Mouse (Mus musculus) cerebellum, postnatal 10 days (tissue): ENCODE results near the gene Cdkal1.

Source experiments
- DNase-seq, 2 experiments: peaks; one replicate each; pipeline ENCODE4 v3.0.0; 2021; ENCODE audit warnings: mixed read lengths in 2 of 2

Gene Cdkal1

DNA sequence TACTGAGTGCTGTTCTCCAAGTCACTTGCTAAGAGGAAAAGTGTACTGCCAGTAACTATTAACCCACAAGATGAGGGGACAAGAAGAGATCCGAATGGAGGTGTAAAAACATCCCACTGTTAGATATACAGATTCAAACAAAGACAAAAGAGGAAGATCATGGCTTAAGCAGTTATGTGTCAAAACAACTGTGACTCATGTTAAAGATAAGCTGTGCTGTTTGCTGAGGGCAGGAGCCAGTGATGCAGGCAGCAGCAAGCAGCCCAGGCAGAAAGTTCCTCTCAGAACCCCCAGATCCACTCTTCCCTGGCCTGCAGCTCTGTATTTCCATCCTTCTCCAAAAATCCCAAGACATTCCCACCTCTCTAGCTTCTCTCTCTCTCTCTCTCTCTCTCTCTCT lies 230.5 kb downstream of the Cdkal1 start:
- no peak for DNase-seq

GRCm38 (mm10) chr13:29623636-29624239 lies 231.7 kb downstream of the Cdkal1 start:
- no peak for DNase-seq

DNA sequence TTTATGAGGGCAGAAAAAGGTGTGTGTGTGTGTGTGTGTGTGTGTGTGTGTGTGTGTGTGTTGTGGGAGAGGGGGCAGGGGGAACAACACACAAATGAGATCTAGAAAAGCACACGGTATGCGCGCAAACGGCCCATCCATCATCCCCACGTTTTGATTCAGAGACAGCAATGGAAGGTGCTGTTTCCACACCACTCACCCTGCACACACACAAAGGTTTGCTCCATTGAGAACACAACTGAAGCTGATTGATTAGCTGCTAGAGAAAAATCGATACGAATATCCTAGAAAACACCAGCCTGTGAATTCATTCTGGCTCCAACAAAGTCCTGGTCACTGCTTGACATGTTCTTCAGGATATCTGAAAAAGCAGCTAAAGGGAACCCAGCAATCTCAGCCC lies 233.6 kb downstream of the Cdkal1 start:
- no peak for DNase-seq

DNA sequence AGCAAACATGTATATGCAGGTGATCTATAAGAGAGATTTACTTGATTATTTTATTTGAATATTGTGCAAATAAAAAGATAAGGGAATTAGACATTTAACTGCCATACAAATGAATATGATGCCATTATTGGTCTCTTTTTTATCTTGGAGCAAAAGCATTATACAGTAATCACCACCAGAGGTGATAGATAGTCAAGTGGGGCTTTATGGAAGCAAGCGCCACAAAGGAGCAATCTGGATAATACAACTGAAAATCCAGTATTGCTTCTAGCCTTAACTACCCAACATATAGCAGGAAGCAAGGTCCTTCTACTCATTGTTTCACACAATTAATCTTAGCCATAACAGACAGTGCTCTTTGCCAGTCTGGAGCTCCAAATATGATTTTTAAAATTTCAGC lies 234.1 kb downstream of the Cdkal1 start:
- DNase-seq, result no peak

DNA sequence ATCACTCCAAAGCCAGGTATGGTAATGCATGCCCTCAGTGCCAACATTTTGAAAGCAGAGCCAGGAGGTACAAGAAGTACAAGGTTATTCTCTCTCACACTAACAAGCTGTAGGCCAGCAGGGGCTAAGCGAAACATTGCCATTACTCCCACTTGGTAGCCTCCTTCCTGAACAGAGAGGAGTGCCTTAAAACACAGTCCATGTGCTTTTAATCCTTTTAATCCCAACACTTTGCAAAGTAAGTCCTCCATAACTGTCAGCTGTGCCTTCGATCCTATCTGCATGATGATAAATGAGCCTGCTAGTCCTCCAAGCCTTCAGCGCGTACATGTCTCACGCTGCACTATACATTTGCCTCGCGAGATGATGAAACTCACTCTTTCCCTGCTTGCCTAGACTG lies 234.6 kb downstream of the Cdkal1 start:
- DNase-seq, result no peak

DNA sequence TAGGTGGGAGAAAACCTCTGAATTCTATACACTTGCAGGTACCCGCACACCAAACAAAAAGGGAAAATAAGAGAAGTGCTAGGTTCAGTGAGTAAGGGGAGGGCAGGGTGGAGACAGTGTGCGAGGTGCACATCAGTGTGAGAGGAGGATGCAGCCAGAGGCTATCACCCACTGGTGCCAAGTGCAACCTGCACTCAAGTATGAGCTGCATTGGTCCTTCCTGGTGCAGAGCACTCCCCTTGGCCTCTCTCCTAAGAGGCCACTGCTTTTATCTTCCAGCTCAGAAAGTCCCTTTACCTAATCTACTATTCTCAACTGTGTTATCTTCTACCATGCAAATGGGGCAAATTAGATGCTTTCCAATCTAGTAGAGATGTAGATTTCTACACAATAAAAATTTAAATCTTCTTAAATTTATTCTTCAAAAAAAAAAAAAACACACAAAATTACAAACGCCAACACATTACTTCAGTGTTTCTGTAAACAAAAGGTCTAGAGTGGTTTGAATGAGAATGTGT lies 238.8 kb downstream of the Cdkal1 start:
- no peak for DNase-seq

DNA sequence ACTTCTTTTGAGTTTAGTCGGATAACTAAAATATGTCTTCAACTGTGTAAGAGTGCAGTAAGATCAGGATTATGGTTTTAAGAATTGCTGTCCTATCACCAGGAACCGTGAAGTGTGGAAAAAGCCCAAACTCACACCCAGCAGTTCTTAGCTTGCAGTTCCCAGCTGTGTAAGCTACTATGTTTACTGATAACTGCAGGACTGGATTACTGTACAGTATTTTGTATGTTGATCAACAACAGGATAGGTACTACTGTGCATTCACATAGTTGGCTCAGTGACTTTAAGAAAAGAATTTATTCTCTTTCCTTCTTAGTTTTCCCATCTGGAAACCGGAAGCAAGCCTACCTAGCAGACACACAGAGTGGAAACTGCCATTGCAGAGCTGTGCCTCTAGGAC lies 239.5 kb downstream of the Cdkal1 start:
- DNase-seq, result no peak

DNA sequence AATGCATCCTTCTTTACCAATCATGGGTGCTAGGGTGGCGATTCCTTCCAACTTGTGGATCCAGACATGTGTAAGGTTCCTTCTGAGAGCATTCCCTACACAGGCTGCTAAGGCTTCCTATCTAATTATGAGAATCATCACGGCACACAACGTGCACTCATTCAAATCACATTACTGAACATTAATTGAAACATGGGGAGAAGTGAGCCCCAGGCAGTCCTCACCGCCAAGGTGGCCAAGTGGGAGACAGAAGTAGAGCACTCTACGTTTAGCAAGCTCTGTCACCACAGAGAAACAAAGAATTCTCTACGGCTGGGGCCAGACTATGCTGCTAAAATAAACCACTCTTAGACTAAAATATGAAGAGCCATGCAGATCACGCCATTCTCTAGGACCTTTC lies 240.4 kb downstream of the Cdkal1 start:
- DNase-seq, result no peak

- DNase-seq, result peak; percentile 47 to 50
Observed at GRCm38 (mm10) chr13:29610051-29610931, 245.2 kb downstream of the Cdkal1 start.

- no peak for DNase-seq
Observed at GRCm38 (mm10) chr13:29609441-29609840, 246.0 kb downstream of the Cdkal1 start.

- peak; percentile 88 to 89 for DNase-seq
Observed at GRCm38 (mm10) chr13:29604241-29604640, 251.2 kb downstream of the Cdkal1 start.

GRCm38 (mm10) chr13:29603597-29603996 lies 251.9 kb downstream of the Cdkal1 start:
- no peak for DNase-seq

DNA sequence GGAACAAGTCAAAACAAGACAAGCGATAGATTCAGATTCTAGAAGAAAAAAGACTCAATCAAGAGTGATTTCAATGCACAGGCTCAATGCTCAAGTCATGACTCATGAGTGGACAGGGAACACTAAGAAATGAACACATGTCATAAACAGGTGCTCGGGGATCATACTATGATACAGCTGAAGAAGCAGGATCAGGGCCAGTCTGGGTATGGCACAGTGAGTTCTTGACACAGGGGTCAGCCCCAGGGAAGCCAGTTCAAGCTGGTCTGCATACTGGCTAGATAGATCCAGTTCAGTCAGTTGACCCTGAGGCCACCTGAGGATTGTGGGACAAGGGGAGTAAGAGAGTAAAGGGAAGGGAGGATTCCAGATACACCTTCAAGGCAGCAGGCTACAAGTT lies 254.4 kb downstream of the Cdkal1 start:
- DNase-seq, result no peak

GRCm38 (mm10) chr13:29599646-29600045 lies 255.8 kb downstream of the Cdkal1 start:
- no peak for DNase-seq

- DNase-seq, result peak; percentile 16 to 21
Observed at GRCm38 (mm10) chr13:29596735-29597134, 258.7 kb downstream of the Cdkal1 start.

DNA sequence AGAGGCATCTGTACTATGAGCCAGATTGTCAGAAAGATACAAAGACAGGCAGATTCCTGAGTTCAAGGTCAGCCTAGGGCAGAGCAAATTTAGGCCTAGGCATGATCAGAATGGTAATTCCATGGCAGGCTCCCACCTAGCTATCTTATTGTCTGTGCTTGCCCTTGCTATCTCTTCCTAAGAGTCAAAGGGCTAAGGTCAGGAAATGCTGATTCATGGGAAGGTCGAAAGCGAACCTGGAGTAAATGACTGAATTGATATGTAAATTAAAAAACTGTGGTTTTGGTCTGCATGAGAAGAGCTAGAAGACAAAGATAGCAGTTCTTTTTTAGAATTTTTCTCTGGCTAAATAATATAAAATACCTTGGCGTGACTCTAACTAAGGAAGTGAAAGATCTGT lies 262.4 kb downstream of the Cdkal1 start:
- no peak for DNase-seq

- no peak for DNase-seq
Observed at GRCm38 (mm10) chr13:29590685-29591084, 264.8 kb downstream of the Cdkal1 start.

DNA sequence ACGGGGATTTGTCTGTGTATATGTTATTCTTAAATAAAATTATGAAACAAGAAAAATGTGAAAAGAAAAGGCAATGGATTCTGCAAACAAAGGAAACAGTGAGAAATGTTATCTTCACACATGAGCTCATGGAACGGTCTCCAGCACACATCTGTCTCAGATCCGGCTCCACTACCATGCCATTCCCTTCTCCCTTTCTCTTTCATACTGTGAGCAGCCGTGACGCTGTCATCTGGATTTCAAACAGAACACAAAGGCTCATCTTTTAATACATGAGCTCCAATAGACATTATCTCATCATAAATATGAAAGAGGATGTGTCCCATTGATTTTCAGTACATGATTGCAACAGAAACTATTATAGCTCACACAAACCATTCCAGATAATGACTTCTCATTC lies 265.3 kb downstream of the Cdkal1 start:
- DNase-seq, result no peak

DNA sequence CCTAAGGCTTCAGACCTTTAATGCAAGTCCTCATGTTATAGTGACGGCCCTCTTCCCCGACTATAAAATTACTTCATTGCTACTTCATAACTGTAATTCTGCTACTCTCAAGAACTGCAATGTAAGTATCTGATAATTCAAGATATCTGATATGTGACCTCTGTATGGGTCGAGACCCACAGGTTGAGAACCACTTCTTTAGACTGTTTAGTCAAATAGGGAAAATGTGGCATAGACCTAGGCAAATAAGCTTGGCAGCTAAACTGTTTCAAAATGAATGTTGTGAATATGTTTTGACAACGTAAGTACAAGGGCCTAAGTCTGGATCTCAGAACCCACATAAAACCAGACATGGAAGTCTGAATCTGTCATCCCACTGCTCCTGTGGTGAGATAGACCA lies 266.8 kb downstream of the Cdkal1 start:
- DNase-seq, result no peak

DNA sequence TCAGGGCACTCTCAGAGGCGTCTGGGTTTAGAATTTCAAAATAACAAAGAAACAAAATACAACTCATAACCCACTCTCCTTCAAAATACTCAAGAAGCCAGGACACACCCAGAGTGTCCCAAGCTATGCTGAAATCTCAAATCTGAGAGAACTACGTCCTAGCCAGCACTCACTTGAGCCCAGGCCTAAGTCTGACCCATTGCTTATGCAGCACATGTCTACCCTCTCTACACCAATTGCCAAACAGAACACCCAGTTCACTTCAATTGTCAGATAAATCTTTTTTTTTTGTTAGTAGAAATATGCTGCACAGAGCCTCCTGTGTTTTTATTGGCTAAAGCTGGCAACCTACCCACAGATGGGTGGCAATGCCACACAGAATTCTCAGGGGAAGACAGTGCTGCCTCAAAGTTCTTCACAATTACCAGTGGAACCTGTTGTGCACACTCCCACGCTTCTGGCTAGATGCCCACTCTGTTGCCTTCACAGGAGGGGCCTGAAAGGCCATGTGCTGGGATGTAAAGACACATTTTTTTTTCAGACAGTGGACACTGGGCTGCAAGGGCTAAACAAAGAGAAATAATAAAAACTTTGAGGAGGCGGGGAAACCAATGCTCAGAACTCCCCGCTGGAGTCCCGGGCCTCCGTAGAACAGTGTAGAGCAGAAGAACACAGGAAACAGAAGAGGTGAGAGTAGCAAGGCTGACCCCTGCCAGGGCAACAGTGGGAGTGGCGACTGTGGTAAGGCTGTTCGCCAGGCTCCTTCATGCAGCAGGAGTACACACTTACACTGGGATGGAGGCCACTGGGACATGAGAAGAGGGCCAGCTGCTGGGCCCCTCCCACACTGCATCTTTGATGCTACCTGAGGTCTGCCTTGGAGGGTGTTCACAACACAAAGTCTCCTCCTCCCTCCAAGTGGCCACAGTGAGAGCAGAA lies 273.4 kb downstream of the Cdkal1 start:
- peak; percentile 42 to 63 for DNase-seq

DNA sequence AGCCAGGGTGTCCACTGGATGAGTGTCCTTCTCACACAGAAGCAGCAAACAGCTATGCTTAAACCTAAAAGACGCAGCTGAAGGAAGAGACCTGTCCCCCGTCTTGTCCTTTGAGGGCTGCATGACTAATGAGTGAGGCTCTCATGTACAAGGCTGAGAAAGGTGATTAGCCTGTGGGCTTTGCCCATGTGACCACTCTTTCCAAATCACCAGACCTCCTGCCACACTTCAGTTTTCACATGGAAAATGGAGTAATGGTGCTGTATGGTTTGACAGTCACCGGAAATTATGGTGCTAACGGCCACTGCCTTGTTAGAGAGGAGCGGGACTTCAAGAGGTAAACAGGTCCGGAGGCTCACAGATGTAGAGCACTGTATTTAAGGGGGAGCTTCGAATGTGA lies 274.7 kb downstream of the Cdkal1 start:
- DNase-seq, result no peak

DNA sequence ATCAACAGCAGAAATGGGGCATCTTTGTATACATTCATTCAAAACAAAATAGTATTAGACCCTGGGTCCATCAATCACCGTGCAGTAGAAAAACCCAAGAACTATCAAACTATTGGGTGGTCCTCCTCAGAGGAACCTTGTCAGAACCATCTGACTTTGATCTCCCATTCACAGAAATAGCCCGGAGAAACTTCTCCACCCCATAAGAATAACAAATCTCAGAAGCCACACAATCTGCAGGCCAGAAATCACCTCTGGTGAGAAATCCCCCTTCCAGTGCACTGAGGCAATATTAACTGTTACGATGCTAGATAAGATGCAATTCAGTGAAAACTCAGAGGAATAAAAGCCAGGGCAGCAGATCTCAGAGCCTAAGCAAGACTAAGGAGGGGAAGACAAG lies 275.5 kb downstream of the Cdkal1 start:
- no peak for DNase-seq

DNA sequence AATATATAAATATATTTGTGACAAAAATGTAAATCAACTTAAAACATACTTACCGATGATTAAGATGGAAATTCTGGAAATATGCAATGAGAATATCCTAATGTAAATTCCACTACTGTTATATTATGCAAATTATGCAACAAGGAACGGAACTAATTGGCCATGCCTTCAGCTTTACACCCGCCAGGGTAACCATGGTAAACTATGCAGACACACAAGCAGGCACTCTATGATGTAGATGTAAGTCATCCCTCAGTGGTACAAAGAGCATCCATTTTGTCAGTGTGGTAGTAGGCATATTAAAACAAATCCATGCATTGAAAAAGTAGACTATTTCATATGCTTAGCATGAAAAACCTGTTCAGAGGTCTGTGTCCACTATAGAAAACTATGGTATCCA lies 276.9 kb downstream of the Cdkal1 start:
- no peak for DNase-seq
